Mouse (Mus musculus): ENCODE data around the gene Ptprg.

Gene Ptprg

DNA sequence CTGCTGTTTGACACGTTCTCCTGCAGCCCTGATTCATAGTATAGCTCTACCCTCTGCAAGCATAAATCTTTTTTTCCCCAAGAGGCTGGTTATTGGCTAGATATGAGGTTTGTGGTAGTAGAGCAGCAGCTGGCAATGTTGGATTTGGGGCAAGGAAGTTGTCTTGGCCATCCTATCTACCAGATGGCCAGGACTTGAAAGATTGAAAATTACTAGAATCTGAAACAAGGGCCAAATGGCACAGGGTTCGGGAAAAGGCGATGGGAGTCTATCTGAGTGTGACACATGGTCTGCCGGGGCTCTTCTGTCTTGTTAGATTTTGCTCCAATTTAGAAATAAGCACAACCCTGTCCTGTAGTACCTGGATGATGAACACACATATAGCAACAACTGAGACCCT is 531.7 kb downstream of the Ptprg start:
- DNase-seq (ENCODE audit: low spot score in 2 of 2) = no peak

DNA sequence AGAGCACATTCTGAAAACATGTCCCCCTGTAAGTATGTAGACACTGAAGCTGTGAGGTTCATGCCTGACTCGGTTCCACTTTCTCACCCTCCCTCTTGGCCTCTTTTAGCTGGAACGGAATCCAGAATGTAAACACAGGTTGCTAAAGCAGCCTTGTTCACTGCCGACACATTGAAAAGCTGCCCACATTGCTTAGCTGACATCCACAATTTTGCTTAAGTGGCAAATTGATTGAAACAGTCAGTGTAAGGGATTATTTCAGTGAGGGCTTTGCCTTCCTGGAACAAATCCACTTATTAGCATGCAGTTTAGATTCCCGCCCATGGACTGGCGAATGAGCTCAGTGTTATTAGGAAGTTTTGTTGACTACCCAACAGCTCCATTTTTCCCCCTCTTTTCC is 532.8 kb downstream of the Ptprg start:
- DNase-seq (ENCODE audit: low spot score in 2 of 2) = no peak

GRCm38 (mm10) chr14:12089954-12090353 is 536.6 kb downstream of the Ptprg start:
- DNase-seq (ENCODE audit: low spot score in 2 of 2) = no peak

- no peak for DNase-seq (ENCODE audit: low spot score in 2 of 2)
These were observed 538.4 kb downstream of the Ptprg start for GRCm38 (mm10) chr14:12091730-12092129.

- no peak for DNase-seq (ENCODE audit: low spot score in 2 of 2)
These were observed 546.3 kb downstream of the Ptprg start for GRCm38 (mm10) chr14:12099390-12100333.

DNA sequence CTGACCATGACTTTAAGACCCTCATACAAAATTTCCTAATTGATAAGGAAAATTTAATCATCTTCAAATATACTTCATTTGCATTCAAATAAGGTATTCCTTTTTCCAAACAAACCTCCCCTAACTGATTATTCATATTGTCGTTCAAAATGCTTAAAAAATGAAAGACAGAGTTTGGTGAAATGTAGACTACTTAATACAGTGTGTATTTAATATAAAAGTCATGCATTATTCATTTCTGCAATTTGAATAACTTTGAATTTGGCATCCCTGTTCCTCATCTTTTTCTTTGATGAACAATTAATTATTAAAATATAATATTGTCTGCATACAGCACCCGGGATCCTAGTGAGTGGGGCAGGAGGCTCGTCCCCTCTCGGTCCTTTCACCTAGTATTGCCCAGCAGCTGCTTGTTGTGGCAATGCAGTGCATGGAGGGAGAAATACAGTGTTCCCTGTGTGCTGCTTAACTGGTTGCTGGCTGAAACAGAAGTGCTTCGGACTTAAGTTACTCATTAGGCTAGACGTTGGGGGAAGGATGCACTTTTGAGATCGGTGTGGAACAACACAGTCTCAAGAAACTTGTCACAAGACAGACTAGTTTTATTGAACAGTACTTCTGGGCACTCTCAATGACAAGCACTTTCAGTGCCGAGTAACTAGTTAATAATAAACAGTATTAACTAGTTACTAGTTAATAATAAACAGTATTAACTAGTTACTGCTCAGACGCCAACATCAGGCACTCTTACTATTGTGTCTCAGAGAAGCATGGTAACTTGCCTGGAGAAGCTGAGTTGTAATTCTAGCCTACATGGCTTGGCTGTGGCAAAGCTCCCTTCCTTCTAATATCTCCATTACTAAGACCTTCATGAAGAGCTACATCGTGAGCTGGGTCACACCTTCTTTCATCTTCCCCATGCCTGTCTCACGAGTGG is 549.3 kb downstream of the Ptprg start:
- DNase-seq (ENCODE audit: low spot score in 2 of 2) = no peak

GRCm38 (mm10) chr14:12104297-12105155 is 551.2 kb downstream of the Ptprg start:
- DNase-seq (ENCODE audit: low spot score in 2 of 2) = no peak

DNA sequence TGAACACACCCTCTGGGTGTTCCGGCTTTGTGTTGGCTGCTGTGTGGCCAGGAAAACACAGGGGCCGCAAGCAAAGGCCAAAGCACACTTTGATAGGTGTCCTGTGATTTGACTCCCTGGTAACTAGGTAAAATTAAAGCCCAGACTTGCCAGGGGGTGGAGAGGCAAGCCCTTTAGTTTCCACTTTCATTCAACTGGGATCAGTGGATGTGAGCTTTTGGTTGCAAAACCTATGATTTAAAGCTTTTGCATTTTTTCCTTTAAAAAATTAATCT is 551.8 kb downstream of the Ptprg start:
- DNase-seq (ENCODE audit: low spot score in 2 of 2) = no peak

- no peak for DNase-seq (ENCODE audit: low spot score in 2 of 2)
These were observed 552.3 kb downstream of the Ptprg start for GRCm38 (mm10) chr14:12105593-12105992.

GRCm38 (mm10) chr14:12107459-12107858 is 554.1 kb downstream of the Ptprg start:
- DNase-seq (ENCODE audit: low spot score in 2 of 2) = no peak

DNA sequence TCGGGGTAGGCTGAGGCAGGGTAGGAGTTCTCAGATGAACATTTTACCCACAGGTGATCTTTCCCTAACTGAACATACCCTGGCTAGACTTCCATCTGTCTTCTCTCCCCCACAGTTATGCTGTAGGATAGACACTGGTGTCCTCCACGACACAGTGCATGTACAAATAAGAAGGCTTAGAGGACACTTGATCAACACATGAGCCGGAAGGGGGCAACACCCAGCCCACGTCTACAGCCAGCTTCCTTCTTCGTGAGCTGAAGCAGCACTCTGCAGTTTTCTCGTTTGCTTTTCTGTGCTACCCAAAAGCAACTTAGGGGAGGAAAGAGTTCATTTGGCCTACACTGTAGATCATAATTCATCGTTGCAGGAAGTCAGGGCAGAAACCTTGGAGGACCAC is 554.7 kb downstream of the Ptprg start:
- DNase-seq (ENCODE audit: low spot score in 2 of 2) = no peak

- no peak for DNase-seq (ENCODE audit: low spot score in 2 of 2)
These were observed 559.2 kb downstream of the Ptprg start for GRCm38 (mm10) chr14:12112548-12113011.

DNA sequence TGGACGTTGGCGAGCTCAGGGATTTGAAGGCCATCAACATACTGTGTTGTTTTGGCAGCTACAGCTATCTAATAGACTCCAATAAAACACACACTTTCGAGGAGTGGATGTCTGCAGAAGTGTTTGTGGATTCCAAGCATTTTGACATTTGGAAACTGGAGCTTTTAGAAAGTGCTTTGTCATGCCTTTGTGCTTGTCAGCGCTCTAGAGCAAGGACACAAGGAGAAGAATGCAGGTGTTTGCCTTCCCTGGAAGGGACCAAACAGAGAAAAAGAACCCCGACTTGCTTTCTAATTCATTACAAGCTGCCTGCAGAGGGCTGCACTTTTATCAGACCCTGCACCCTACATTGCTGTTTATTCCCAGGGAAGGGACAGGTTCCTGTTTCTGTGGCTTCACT is 560.0 kb downstream of the Ptprg start:
- DNase-seq (ENCODE audit: low spot score in 2 of 2) = no peak

GRCm38 (mm10) chr14:12114016-12114415 is 560.7 kb downstream of the Ptprg start:
- DNase-seq (ENCODE audit: low spot score in 2 of 2) = no peak

GRCm38 (mm10) chr14:12119260-12119659 is 565.9 kb downstream of the Ptprg start:
- DNase-seq (ENCODE audit: low spot score in 2 of 2) = no peak

- no peak for DNase-seq (ENCODE audit: low spot score in 2 of 2)
These were observed 568.6 kb downstream of the Ptprg start for GRCm38 (mm10) chr14:12121906-12122305.

- no peak for DNase-seq (ENCODE audit: low spot score in 2 of 2)
These were observed 571.4 kb downstream of the Ptprg start for GRCm38 (mm10) chr14:12124682-12125081.

DNA sequence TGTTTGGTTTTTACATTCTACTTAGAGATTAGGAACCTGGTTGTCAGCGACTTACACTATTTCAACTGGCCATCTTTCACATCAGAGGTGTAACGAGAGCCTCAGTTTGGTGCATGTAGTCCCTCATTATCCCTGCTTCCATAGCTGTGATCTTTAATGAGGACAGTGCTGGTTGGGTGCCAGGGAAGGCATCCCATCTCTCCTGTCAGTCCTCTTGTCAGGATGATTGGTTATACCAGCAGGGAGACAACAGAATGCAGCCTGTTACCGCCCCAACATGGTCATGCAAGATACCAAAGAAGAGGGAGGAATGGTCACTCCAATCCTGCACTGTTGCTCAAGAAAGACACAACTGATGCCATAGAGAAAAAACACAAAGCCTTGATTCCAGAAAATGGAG is 574.6 kb downstream of the Ptprg start:
- DNase-seq (ENCODE audit: low spot score in 2 of 2) = no peak

DNA sequence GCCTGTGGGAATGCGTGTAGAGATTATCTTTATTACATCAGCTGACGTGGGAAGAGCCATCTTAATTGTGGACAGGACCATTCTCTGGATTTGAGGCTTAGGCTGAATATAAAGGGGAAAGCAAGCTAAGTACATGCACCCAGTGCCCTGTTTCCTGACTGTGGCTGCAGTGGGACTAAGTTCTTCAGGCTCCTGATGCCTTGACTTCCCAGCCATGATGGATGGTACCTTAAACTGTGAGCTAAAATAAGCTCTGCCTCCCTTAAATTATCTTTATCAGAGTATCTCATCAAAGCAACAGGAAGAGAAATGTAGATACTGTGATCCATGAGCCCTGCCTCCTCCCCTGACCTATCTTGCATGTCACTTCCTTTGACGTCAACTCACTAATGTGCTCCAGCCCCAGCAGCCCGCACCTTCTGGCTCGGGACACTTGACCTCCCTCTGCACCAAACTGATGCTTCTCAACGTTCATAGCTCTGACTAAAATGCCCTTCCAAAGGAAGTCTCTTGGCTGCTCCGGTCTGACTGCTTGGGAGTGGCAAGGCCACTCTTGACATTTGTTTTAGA is 578.8 kb downstream of the Ptprg start:
- DNase-seq (ENCODE audit: low spot score in 2 of 2) = no peak

- no peak for DNase-seq (ENCODE audit: low spot score in 2 of 2)
These were observed 579.8 kb downstream of the Ptprg start for GRCm38 (mm10) chr14:12133163-12133562.

- DNase-seq (ENCODE audit: low spot score in 2 of 2) = no peak
These were observed 581.2 kb downstream of the Ptprg start for GRCm38 (mm10) chr14:12134504-12134903.
